Mouse (Mus musculus) E14TG2a.4 (cell line): Measurements from ENCODE around the gene Iqgap2.

Source experiments
- CTCF ChIP-seq: conservative IDR thresholded peaks from 2 replicates; pipeline ENCODE4 v1.5.1; 2014; ENCODE audit warnings: low read length
- NANOG ChIP-seq: IDR thresholded peaks from 2 replicates; pipeline ENCODE4 v1.6.1; 2014; ENCODE audit warnings: borderline replicate concordance, low read length, mixed read lengths
- POU5F1 ChIP-seq: IDR thresholded peaks from 2 replicates; pipeline ENCODE4 v1.6.1; 2014; ENCODE audit warnings: low read length, borderline replicate concordance

- TF ChIP-seq CTCF = no peak
- no peak for TF ChIP-seq NANOG
- no peak for TF ChIP-seq POU5F1
Observed at GRCm38 (mm10) chr13:95621563-95621962, 270.2 kb downstream of the Iqgap2 start.
